Mouse (Mus musculus): Measurements from ENCODE around the gene Wnt7a.

Gene Wnt7a

GRCm38 (mm10) chr6:91410961-91411368 is at the start of gene Wnt7a:
Gene Wnt7a (minus strand): TSS chr6:91411363.
- in situ Hi-C loops (cut with MboI) = no loop called here

- in situ Hi-C loops (cut with MboI) = no loop called here
Observed at GRCm38 (mm10) chr6:91459471-91459870, 48.3 kb upstream of the Wnt7a start.

GRCm38 (mm10) chr6:91454546-91454945 is 43.4 kb upstream of the Wnt7a start:
- in situ Hi-C loops (cut with MboI) = no loop called here

- in situ Hi-C loops (cut with MboI) = no loop called here
Observed at GRCm38 (mm10) chr6:91452056-91452455, 40.9 kb upstream of the Wnt7a start.

- in situ Hi-C loops (cut with MboI) = no loop called here
Observed at GRCm38 (mm10) chr6:91449472-91450225, 38.5 kb upstream of the Wnt7a start.

- in situ Hi-C loops (cut with MboI) = no loop called here
Observed at GRCm38 (mm10) chr6:91445316-91445715, 34.2 kb upstream of the Wnt7a start.

- in situ Hi-C loops (cut with MboI) = no loop called here
Observed at GRCm38 (mm10) chr6:91441145-91441662, 30.0 kb upstream of the Wnt7a start.

- in situ Hi-C loops (cut with MboI) = no loop called here
Observed at GRCm38 (mm10) chr6:91440474-91441144, 29.4 kb upstream of the Wnt7a start.

GRCm38 (mm10) chr6:91424151-91424550 is 13.0 kb upstream of the Wnt7a start:
- in situ Hi-C loops (cut with MboI) = no loop called here

GRCm38 (mm10) chr6:91421629-91422028 is 10.5 kb upstream of the Wnt7a start:
- in situ Hi-C loops (cut with MboI) = no loop called here

- in situ Hi-C loops (cut with MboI) = no loop called here
Observed at GRCm38 (mm10) chr6:91417291-91417845, 6.2 kb upstream of the Wnt7a start.

- in situ Hi-C loops (cut with MboI) = no loop called here
Observed at GRCm38 (mm10) chr6:91416146-91416545, 5.0 kb upstream of the Wnt7a start.

- in situ Hi-C loops (cut with MboI) = no loop called here
Observed at GRCm38 (mm10) chr6:91414890-91415289, 3.7 kb upstream of the Wnt7a start.

- in situ Hi-C loops (cut with MboI) = no loop called here
Observed at GRCm38 (mm10) chr6:91411369-91411981, 312 bp upstream of the Wnt7a start.

GRCm38 (mm10) chr6:91410168-91410780 is 889 bp downstream of the Wnt7a start:
- in situ Hi-C loops (cut with MboI) = no loop called here

GRCm38 (mm10) chr6:91409448-91410167 is 1.6 kb downstream of the Wnt7a start:
- in situ Hi-C loops (cut with MboI) = no loop called here

- in situ Hi-C loops (cut with MboI) = no loop called here
Observed at GRCm38 (mm10) chr6:91408616-91409015, 2.5 kb downstream of the Wnt7a start.

GRCm38 (mm10) chr6:91401591-91401990 is 9.6 kb downstream of the Wnt7a start:
- in situ Hi-C loops (cut with MboI) = no loop called here

- in situ Hi-C loops (cut with MboI) = no loop called here
Observed at GRCm38 (mm10) chr6:91400514-91400913, 10.6 kb downstream of the Wnt7a start.

GRCm38 (mm10) chr6:91392475-91393174 is 18.5 kb downstream of the Wnt7a start:
- in situ Hi-C loops (cut with MboI) = no loop called here

- in situ Hi-C loops (cut with MboI) = no loop called here
Observed at GRCm38 (mm10) chr6:91389141-91389540, 22.0 kb downstream of the Wnt7a start.

Measured in mature B cell (primary cell).